Mouse (Mus musculus): ENCODE measurements around the gene Gm10306. TPM values are rescaled to one million over a fixed set of nuclear protein-coding genes. Genes with fewer than 3 reads are reported as not detected.

Gene Gm10306
- polyA plus RNA-seq, 1 experiment from 2014 or later: not detected

DNA sequence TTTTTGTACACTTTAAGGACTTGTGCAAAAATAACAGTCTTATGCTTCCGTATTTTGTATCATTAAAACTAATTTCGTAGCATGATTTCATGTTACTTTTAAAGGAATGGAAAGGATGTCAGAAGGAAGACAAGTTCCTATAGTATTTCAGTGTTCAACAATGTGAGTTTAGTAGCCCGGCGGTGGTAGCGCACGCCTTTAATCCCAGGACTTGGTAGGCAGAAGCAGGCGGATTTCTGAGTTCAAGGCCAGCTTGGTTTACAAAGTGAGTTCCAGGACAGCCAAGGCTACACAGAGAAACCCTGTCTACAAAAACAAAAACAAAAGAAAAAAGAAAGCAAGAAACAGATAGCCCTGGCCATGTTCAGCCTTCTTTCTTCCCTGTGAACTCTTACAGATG lies 799 bp downstream of the Gm10306 start:
- Histone ChIP-seq H3K4me1 (replicated peaks; ENCODE audit: control insufficient read depth, insufficient read depth, low read length) (peaks cover 10% of the 10 kb centered on the region), H3K27me3 (replicated peaks; ENCODE audit: control insufficient read depth, insufficient read depth, low read length) (no peaks in the 10 kb centered on the region), H3K36me3 (ENCODE audit: control insufficient read depth, insufficient read depth, low read length) (no peaks in the 10 kb centered on the region), H3K27ac (ENCODE audit: low read depth) (no peak overlapping the region), H3K4me2 (ENCODE audit: low read length) (peak overlapping the region; percentile 46), H3K9me3 (ENCODE audit: control insufficient read depth, low read length) (no peaks in the 10 kb centered on the region), H3K4me3 (ENCODE audit: low read depth, low read length) (peak overlapping the region; percentile 90), H3K9ac (ENCODE audit: low read length) (no peak overlapping the region; the same call in 1 of the 2 replicates)
- ATAC-seq (replicated peaks; ENCODE audit: low FRiP score, low TSS enrichment, low read depth) (no peak; the same call in none of the 2 replicates), DNase-seq (ENCODE audit: low spot score) (peak; percentile 55)
- WGBS: 80% methylated on average over 7 of the region's 7 CpGs

DNA sequence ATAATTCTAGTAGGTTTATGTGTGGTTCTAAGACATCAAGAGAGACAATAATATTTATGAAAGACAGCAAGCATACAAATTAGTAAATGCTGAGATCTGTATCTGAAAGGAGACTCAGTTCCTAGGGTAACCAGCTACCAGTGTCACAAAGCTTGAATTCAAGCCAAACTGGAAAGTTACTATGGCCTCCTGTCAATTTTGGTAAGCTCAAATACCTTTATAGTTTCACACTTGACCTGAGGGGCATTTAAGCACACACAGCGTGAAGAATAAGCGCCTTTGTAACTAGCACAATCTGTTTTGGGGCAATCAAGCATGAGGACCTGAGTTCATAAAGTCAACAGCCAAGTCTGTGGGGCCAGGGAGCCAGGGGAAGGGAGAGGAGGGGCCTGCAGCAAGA lies 2.9 kb downstream of the Gm10306 start:
- Histone ChIP-seq H3K27me3 (replicated peaks; ENCODE audit: control insufficient read depth, insufficient read depth, low read length) (no peaks in the 10 kb centered on the region), H3K4me3 (ENCODE audit: low read depth, low read length) (no peak overlapping the region), H3K4me1 (replicated peaks; ENCODE audit: control insufficient read depth, insufficient read depth, low read length) (peaks cover 10% of the 10 kb centered on the region), H3K4me2 (ENCODE audit: low read length) (no peak overlapping the region), H3K27ac (ENCODE audit: low read depth) (no peak overlapping the region), H3K9ac (ENCODE audit: low read length) (no peak overlapping the region), H3K36me3 (ENCODE audit: control insufficient read depth, insufficient read depth, low read length) (no peaks in the 10 kb centered on the region), H3K9me3 (ENCODE audit: control insufficient read depth, low read length) (no peaks in the 10 kb centered on the region)
- ATAC-seq (replicated peaks; ENCODE audit: low FRiP score, low TSS enrichment, low read depth): no peak
- 75% methylated on average over 2 of the region's 2 CpGs for whole genome bisulfite sequencing
- no peak for DNase-seq (ENCODE audit: low spot score)

DNA sequence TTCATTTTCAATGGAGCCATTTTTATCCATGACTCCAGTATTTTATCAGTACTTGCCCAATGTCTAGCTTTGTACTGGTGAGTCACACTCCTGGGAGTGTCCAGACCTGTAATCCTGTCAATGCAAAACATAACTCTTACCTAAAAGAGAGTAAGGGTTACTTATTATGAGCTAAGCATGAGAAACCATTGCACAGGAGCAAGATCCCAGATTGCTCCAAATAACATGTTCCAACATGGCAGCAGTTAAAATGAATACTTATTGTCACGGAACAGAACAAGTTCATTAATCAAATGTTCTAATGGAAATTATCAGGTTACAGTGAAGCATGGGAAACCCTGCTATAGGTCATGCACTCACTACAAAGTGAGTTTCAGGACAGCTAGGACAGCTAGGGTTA lies 4.0 kb downstream of the Gm10306 start:
- no peak overlapping the region for H3K27ac ChIP-seq (ENCODE audit: low read depth)
- no peak overlapping the region for H3K4me2 ChIP-seq (ENCODE audit: low read length)
- H3K36me3 ChIP-seq (ENCODE audit: control insufficient read depth, insufficient read depth, low read length): no peaks in the 10 kb centered on the region
- ATAC-seq (replicated peaks; ENCODE audit: low FRiP score, low TSS enrichment, low read depth): no peak
- H3K27me3 ChIP-seq (replicated peaks; ENCODE audit: control insufficient read depth, insufficient read depth, low read length): no peaks in the 10 kb centered on the region
- no peaks in the 10 kb centered on the region for H3K9me3 ChIP-seq (ENCODE audit: control insufficient read depth, low read length)
- DNase-seq (ENCODE audit: low spot score): no peak
- no peak overlapping the region for H3K4me3 ChIP-seq (ENCODE audit: low read depth, low read length)
- no peak overlapping the region for H3K9ac ChIP-seq (ENCODE audit: low read length)
- WGBS: 92% methylated on average over 1 of the region's 1 CpGs
- H3K4me1 ChIP-seq (replicated peaks; ENCODE audit: control insufficient read depth, insufficient read depth, low read length): peaks cover 6% of the 10 kb centered on the region

DNA sequence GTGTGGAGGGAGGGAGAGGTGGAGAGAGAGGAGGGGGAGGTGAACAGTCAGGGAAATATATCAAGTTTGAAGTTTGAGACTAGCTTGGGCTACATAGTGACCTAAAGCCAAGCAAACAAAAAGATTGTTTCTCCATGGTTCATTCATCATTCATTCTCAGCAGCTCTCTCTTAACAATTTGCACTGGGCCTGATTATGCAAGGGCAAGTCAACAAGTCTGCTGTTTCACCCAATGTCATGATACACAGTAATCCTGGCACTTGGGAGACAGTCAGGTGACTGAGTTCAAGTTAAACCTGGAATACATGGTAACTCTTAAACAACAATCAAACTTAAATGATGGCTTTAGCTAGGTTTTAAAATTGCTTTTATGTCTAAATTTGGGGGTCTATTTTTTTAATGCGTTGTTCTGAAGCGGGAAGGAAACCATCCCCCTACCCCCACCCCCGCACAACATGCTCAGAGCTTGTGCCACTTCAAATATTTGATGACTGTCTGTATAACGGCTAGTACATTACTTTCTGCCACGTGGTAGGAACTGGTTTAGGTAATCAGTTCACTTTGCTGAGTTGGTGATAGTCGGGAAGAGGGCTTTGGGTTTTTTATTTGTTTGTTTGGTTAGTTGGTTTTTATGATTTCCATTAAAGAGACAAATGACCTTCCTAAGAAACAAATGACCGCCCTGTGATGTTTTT lies 5.8 kb downstream of the Gm10306 start:
- H3K9me3 ChIP-seq (ENCODE audit: control insufficient read depth, low read length): no peaks in the 10 kb centered on the region
- no peak overlapping the region for H3K27ac ChIP-seq (ENCODE audit: low read depth)
- H3K27me3 ChIP-seq (replicated peaks; ENCODE audit: control insufficient read depth, insufficient read depth, low read length): no peaks in the 10 kb centered on the region
- DNase-seq (ENCODE audit: low spot score) (no peak), ATAC-seq (replicated peaks; ENCODE audit: low FRiP score, low TSS enrichment, low read depth) (no peak)
- H3K9ac ChIP-seq (ENCODE audit: low read length): no peak overlapping the region
- H3K4me2 ChIP-seq (ENCODE audit: low read length): no peak overlapping the region
- WGBS: 69% methylated on average over 7 of the region's 7 CpGs
- peaks cover 7% of the 10 kb centered on the region; the same call in 1 of the 2 replicates for H3K36me3 ChIP-seq (ENCODE audit: control insufficient read depth, insufficient read depth, low read length)
- no peaks in the 10 kb centered on the region for H3K4me1 ChIP-seq (replicated peaks; ENCODE audit: control insufficient read depth, insufficient read depth, low read length)
- H3K4me3 ChIP-seq (ENCODE audit: low read depth, low read length): no peak overlapping the region

DNA sequence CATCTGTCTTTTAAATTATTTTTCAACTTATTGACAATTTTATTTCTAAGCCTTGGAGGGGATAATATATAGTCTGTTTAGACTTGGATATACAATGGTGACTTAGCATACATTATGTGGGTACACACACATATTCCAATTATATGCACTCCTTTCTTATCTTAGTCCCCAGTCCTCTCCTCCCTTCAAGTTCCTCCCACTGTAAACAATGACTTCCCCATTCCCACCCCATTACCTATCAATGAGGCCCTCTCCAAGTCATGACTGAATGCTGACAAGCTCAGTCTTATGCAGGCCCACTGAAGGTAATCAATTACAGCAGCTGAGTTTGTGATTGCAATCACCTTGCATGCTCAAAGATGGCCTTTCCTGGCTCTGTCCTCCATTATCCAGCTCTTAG lies 8.0 kb downstream of the Gm10306 start:
- no peak overlapping the region for H3K9ac ChIP-seq (ENCODE audit: low read length)
- H3K36me3 ChIP-seq (ENCODE audit: control insufficient read depth, insufficient read depth, low read length): peaks cover 20% of the 10 kb centered on the region
- no peaks in the 10 kb centered on the region for H3K27me3 ChIP-seq (replicated peaks; ENCODE audit: control insufficient read depth, insufficient read depth, low read length)
- DNase-seq (ENCODE audit: low spot score): no peak
- no peaks in the 10 kb centered on the region for H3K4me1 ChIP-seq (replicated peaks; ENCODE audit: control insufficient read depth, insufficient read depth, low read length)
- H3K4me3 ChIP-seq (ENCODE audit: low read depth, low read length): no peak overlapping the region
- no peak overlapping the region for H3K4me2 ChIP-seq (ENCODE audit: low read length)
- no peak overlapping the region for H3K27ac ChIP-seq (ENCODE audit: low read depth)
- no peaks in the 10 kb centered on the region for H3K9me3 ChIP-seq (ENCODE audit: control insufficient read depth, low read length)
- ATAC-seq (replicated peaks; ENCODE audit: low FRiP score, low TSS enrichment, low read depth): no peak

DNA sequence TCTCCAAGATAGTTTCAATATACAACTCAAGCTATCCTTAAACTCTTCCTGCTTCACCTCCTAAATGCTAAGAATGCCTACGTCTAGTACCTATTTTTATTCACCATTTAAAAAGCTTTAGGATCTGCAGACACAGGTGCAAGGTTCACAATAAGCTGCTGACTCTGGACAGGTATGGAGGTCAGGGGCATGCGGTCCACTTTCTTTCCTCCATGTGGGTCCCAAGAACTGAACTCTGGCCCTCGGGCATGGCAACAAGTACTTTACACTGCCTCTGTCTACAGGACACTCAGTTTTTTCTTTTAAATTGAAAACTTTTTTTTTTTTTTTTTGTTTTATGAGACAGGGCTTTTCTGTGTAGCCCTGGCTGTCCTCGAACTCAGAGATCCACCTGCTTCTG lies 16.3 kb downstream of the Gm10306 start:
- H3K4me2 ChIP-seq (ENCODE audit: low read length): no peak overlapping the region
- no peak for DNase-seq (ENCODE audit: low spot score)
- H3K4me3 ChIP-seq (ENCODE audit: low read depth, low read length): no peak overlapping the region
- 93% methylated on average over 4 of the region's 4 CpGs for WGBS
- peaks cover 56% of the 10 kb centered on the region for H3K36me3 ChIP-seq (ENCODE audit: control insufficient read depth, insufficient read depth, low read length)
- no peaks in the 10 kb centered on the region for H3K4me1 ChIP-seq (replicated peaks; ENCODE audit: control insufficient read depth, insufficient read depth, low read length)
- no peak overlapping the region for H3K27ac ChIP-seq (ENCODE audit: low read depth)
- ATAC-seq (replicated peaks; ENCODE audit: low FRiP score, low TSS enrichment, low read depth): no peak
- no peaks in the 10 kb centered on the region for H3K9me3 ChIP-seq (ENCODE audit: control insufficient read depth, low read length)
- no peaks in the 10 kb centered on the region for H3K27me3 ChIP-seq (replicated peaks; ENCODE audit: control insufficient read depth, insufficient read depth, low read length)
- H3K9ac ChIP-seq (ENCODE audit: low read length): no peak overlapping the region

DNA sequence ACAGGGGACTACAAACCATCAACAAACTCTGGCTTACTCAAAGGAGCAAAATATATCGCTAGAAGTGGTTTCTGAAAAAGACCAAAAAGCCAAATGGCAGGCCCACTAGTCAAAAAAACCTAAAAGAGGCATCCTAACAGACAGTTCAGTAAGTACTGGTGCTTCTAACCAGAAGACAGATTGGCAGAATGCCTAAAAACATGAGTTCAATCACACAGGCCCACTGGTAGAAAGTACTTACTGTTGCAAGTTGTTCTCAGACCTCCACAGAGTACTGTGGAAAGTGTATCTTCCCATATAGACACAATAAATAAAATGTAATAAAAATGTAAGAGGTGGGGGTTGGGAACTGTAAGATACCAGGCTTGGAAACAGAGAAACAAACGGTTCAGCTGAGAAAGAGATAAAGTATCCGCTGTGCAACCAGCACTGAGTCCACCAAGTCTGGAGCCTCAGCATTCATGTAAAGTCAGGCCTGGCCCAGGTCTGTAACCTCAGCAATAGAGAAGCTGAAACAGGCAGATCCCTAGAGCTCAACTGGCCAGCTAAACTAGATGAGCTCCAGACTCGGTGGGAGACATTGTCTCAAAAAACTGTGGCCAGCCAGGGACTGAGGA lies 35.5 kb downstream of the Gm10306 start:
- WGBS: 76% methylated on average over 4 of the region's 4 CpGs
- ATAC-seq (replicated peaks; ENCODE audit: low FRiP score, low TSS enrichment, low read depth) (no peak), DNase-seq (ENCODE audit: low spot score) (no peak)
- Histone ChIP-seq H3K9ac (ENCODE audit: low read length) (no peak overlapping the region), H3K27me3 (replicated peaks; ENCODE audit: control insufficient read depth, insufficient read depth, low read length) (no peaks in the 10 kb centered on the region), H3K9me3 (ENCODE audit: control insufficient read depth, low read length) (no peaks in the 10 kb centered on the region), H3K4me3 (ENCODE audit: low read depth, low read length) (no peak overlapping the region), H3K4me1 (replicated peaks; ENCODE audit: control insufficient read depth, insufficient read depth, low read length) (no peaks in the 10 kb centered on the region), H3K36me3 (ENCODE audit: control insufficient read depth, insufficient read depth, low read length) (peaks cover 6% of the 10 kb centered on the region; the same call in 1 of the 2 replicates), H3K27ac (ENCODE audit: low read depth) (no peak overlapping the region), H3K4me2 (ENCODE audit: low read length) (no peak overlapping the region)

DNA sequence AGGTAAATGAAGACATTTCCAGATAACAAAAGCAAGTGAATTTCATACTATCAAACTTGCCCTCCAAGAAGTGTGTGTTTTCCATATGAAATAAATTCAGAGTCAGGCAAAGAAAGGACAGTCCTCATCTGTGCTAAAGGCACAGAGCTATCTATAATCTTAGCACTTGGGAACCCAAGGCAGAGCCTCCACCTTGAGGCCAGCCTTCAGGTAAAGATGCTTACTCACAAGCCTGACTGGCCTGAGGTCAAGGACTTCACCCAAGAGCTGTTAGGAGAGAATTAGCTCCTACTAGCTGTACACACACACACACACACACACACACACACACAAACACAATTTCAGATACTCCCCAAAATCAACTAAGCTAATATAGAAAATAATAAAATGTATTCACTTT lies 36.4 kb downstream of the Gm10306 start:
- Histone ChIP-seq H3K9me3 (ENCODE audit: control insufficient read depth, low read length) (no peaks in the 10 kb centered on the region), H3K36me3 (ENCODE audit: control insufficient read depth, insufficient read depth, low read length) (0 out of 2 replicates have a peak, but pooled peaks cover under 1% of the 10 kb centered on the region), H3K27me3 (replicated peaks; ENCODE audit: control insufficient read depth, insufficient read depth, low read length) (no peaks in the 10 kb centered on the region), H3K4me2 (ENCODE audit: low read length) (no peak overlapping the region), H3K9ac (ENCODE audit: low read length) (no peak overlapping the region), H3K4me3 (ENCODE audit: low read depth, low read length) (no peak overlapping the region), H3K27ac (ENCODE audit: low read depth) (no peak overlapping the region), H3K4me1 (replicated peaks; ENCODE audit: control insufficient read depth, insufficient read depth, low read length) (no peaks in the 10 kb centered on the region)
- ATAC-seq (replicated peaks; ENCODE audit: low FRiP score, low TSS enrichment, low read depth): no peak
- DNase-seq (ENCODE audit: low spot score): no peak

DNA sequence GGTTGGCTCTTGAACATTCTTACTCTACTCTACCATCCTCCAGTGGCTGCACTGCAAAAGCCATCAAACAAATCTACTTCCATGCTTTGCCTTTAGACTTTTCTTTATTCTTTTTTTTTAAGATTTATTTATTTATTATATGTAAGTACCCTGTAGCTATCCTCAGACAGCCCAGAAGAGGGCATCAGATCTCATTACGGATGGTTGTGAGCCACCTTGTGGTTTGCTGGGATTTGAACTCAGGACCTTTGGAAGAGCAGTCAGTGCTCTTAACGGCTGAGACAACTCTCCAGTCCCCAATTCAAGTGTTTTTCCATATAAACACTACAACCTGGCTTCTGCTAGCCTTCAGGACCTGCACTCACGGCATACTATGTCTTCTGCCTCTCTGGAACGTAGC lies 45.0 kb downstream of the Gm10306 start:
- WGBS: 90% methylated on average over 4 of the region's 4 CpGs
- Histone ChIP-seq H3K27ac (ENCODE audit: low read depth) (no peak overlapping the region), H3K36me3 (ENCODE audit: control insufficient read depth, insufficient read depth, low read length) (no peaks in the 10 kb centered on the region), H3K27me3 (replicated peaks; ENCODE audit: control insufficient read depth, insufficient read depth, low read length) (no peaks in the 10 kb centered on the region), H3K4me3 (ENCODE audit: low read depth, low read length) (no peak overlapping the region), H3K4me2 (ENCODE audit: low read length) (peak overlapping the region; percentile 77; the same call in 1 of the 2 replicates), H3K9ac (ENCODE audit: low read length) (no peak overlapping the region), H3K9me3 (ENCODE audit: control insufficient read depth, low read length) (no peaks in the 10 kb centered on the region), H3K4me1 (replicated peaks; ENCODE audit: control insufficient read depth, insufficient read depth, low read length) (peaks cover 11% of the 10 kb centered on the region)
- DNase-seq (ENCODE audit: low spot score): no peak
- ATAC-seq (replicated peaks; ENCODE audit: low FRiP score, low TSS enrichment, low read depth): no peak

Data from intestine, embryonic 14.5 days (tissue).